Mouse (Mus musculus) lung, adult 2 months (tissue): ENCODE measurements around the gene Olfml1. TPM values are rescaled to one million over a fixed set of nuclear protein-coding genes. Genes with fewer than 3 reads are reported as not detected.

Experiments
- DNase-seq: peaks from one replicate; pipeline ENCODE4 v3.0.0; 2022
- H3K4me1 ChIP-seq: fragments of 200-500 bp; 2 replicates; pipeline ENCODE4 v1.6.1; 2011; ENCODE audit warnings: low read length; ENCODE audit not compliant: control insufficient read depth, insufficient read depth
- H3K4me3 ChIP-seq: fragments of 200-500 bp; replicated peaks from 2 replicates; pipeline ENCODE3; 2011; ENCODE audit warnings: low read depth, mild to moderate bottlenecking, control low read depth, low read length; ENCODE audit errors: extremely low read depth
- CTCF ChIP-seq: fragments of 200-500 bp; IDR thresholded peaks from 2 replicates; pipeline ENCODE4 v1.5.1; 2011; ENCODE audit warnings: mild to moderate bottlenecking, low read length, control low read depth; ENCODE audit not compliant: insufficient read depth
- POLR2A ChIP-seq: fragments of 200-500 bp; IDR thresholded peaks from 2 replicates; pipeline ENCODE4 v1.6.1; 2011; ENCODE audit warnings: low read depth, mild to moderate bottlenecking, control low read depth, low read length, borderline replicate concordance; ENCODE audit errors: extremely low read depth
- WGBS: fragments of 180-500 bp; shearing (Covaris S2); methylation state at CpG from one replicate; pipeline ENCODE4 v1.1.7; 2018; 5-methylcytosine and 5-hydroxymethylcytosine counted together
- polyA plus RNA-seq: library from polyadenylated mRNA; depleted of rRNA; stranded (reverse); fragments of >200 nt; gene quantifications from 2 replicates; pipeline ENCODE4 v1.2.3, GENCODE M21; 2012

Gene Olfml1
- polyA plus RNA-seq, 1 experiment: 11.1 TPM

GRCm38 (mm10) chr7:107607766-107608165 lies 40.5 kb downstream of the Olfml1 start:
- H3K4me3 ChIP-seq: no peak overlapping the region
- 77% methylated on average over 1 of the region's 1 CpGs for WGBS
- TF ChIP-seq CTCF (no peak), POLR2A (no peak)
- H3K4me1 ChIP-seq: no peaks in the 10 kb centered on the region
- DNase-seq: no peak

GRCm38 (mm10) chr7:107609622-107610255 lies 42.5 kb downstream of the Olfml1 start:
- Histone ChIP-seq H3K4me1 (no peaks in the 10 kb centered on the region), H3K4me3 (no peak overlapping the region)
- no peak for TF ChIP-seq CTCF
- TF ChIP-seq POLR2A: no peak
- DNase-seq: no peak
- WGBS: 87% methylated on average over 2 of the region's 2 CpGs

GRCm38 (mm10) chr7:107610880-107611279 lies 43.6 kb downstream of the Olfml1 start:
- DNase-seq: no peak
- H3K4me3 ChIP-seq: no peak overlapping the region
- 67% methylated on average over 5 of the region's 5 CpGs for WGBS
- TF ChIP-seq POLR2A (no peak), CTCF (no peak)
- no peaks in the 10 kb centered on the region for H3K4me1 ChIP-seq

GRCm38 (mm10) chr7:107618028-107618992 lies 51.1 kb downstream of the Olfml1 start:
- 39% methylated on average over 10 of the region's 11 CpGs for WGBS
- H3K4me3 ChIP-seq: no peak overlapping the region
- H3K4me1 ChIP-seq: no peaks in the 10 kb centered on the region; the same call in 1 of the 2 replicates
- no peak for DNase-seq
- TF ChIP-seq CTCF (no peak), POLR2A (no peak)

- 57% methylated on average over 4 of the region's 4 CpGs for WGBS
- H3K4me3 ChIP-seq: no peak overlapping the region
- no peaks in the 10 kb centered on the region; the same call in 1 of the 2 replicates for H3K4me1 ChIP-seq
- DNase-seq: peak; percentile 34
- no peak for TF ChIP-seq CTCF
- TF ChIP-seq POLR2A: no peak
Measured at GRCm38 (mm10) chr7:107619225-107619624, 52.0 kb downstream of the Olfml1 start.

- no peak for TF ChIP-seq CTCF
- no peak for TF ChIP-seq POLR2A
- WGBS: 55% methylated on average over 3 of the region's 3 CpGs
- no peak overlapping the region for H3K4me3 ChIP-seq
- DNase-seq: no peak
- no peaks in the 10 kb centered on the region; the same call in 1 of the 2 replicates for H3K4me1 ChIP-seq
Measured at GRCm38 (mm10) chr7:107620137-107620536, 52.9 kb downstream of the Olfml1 start.

GRCm38 (mm10) chr7:107624432-107624831 lies 57.2 kb downstream of the Olfml1 start:
- TF ChIP-seq POLR2A: no peak
- H3K4me3 ChIP-seq: no peak overlapping the region
- 49% methylated on average over 3 of the region's 3 CpGs for WGBS
- H3K4me1 ChIP-seq: no peaks in the 10 kb centered on the region; the same call in 1 of the 2 replicates
- DNase-seq: no peak

- H3K4me1 ChIP-seq: no peaks in the 10 kb centered on the region
- 83% methylated on average over 2 of the region's 2 CpGs for WGBS
- DNase-seq: no peak
- no peak for TF ChIP-seq POLR2A
- H3K4me3 ChIP-seq: no peak within 1 kb of the TSS
Measured at GRCm38 (mm10) chr7:107625061-107625460, 57.8 kb downstream of the Olfml1 start, which contains the start of gene 5330417H12Rik. Gene 5330417H12Rik (minus strand): TSS chr7:107625161.

- H3K4me3 ChIP-seq: no peak overlapping the region
- H3K4me1 ChIP-seq: no peaks in the 10 kb centered on the region
- no peak for TF ChIP-seq CTCF
- TF ChIP-seq POLR2A: no peak
- WGBS: 48% methylated on average over 6 of the region's 6 CpGs
- no peak for DNase-seq
Measured at GRCm38 (mm10) chr7:107625781-107626180, 58.5 kb downstream of the Olfml1 start.

GRCm38 (mm10) chr7:107628383-107628782 lies 61.1 kb downstream of the Olfml1 start:
- H3K4me1 ChIP-seq: no peaks in the 10 kb centered on the region
- TF ChIP-seq POLR2A (no peak), CTCF (no peak)
- DNase-seq: no peak
- no peak overlapping the region for H3K4me3 ChIP-seq
